Mouse (Mus musculus) kidney, adult 2 months (tissue): ENCODE measurements at regions not wholly inside any gene's neighbourhood (a gene's known extent, or its start where the extent isn't known, plus 50 kb on each side); places are given as distances from the start of the nearest gene placed in this dataset.
A peak's percentile ranks its signal among the peaks of the same experiment; 100 is the strongest.

Source experiments
- DNase-seq: peaks from one replicate; pipeline ENCODE4 v3.0.0; 2021
- H3K27ac ChIP-seq: fragments of 200-500 bp; 2 replicates; pipeline ENCODE4 v1.5.1; 2012; ENCODE audit warnings: low read depth, low read length, control low read depth, inconsistent platforms; ENCODE audit not compliant: insufficient read depth
- H3K27me3 ChIP-seq: fragments of 200-500 bp; replicated peaks from 2 replicates; pipeline ENCODE4 v1.6.1; 2012; ENCODE audit warnings: mild to moderate bottlenecking, moderate library complexity, low read length, inconsistent platforms; ENCODE audit not compliant: control insufficient read depth, insufficient read depth
- H3K36me3 ChIP-seq: fragments of 200-500 bp; 2 replicates; pipeline ENCODE4 v1.6.1; 2012; ENCODE audit warnings: mild to moderate bottlenecking, moderate library complexity, low read length, inconsistent platforms; ENCODE audit not compliant: control insufficient read depth, insufficient read depth
- H3K4me1 ChIP-seq: fragments of 200-500 bp; 2 replicates; pipeline ENCODE4 v1.6.1; 2011; ENCODE audit warnings: low read length; ENCODE audit not compliant: control insufficient read depth, insufficient read depth
- H3K4me3 ChIP-seq: fragments of 200-500 bp; 2 replicates; pipeline ENCODE4 v1.5.1; 2011; ENCODE audit warnings: mild to moderate bottlenecking, low read depth, low read length, control low read depth; ENCODE audit not compliant: insufficient read depth
- CTCF ChIP-seq: fragments of 200-500 bp; conservative IDR thresholded peaks from 2 replicates; pipeline ENCODE4 v1.5.1; 2011; ENCODE audit warnings: low read depth, mild to moderate bottlenecking, control low read depth, low read length, moderate library complexity, mixed read lengths; ENCODE audit not compliant: insufficient read depth, insufficient read length
- POLR2A ChIP-seq: fragments of 200-500 bp; IDR thresholded peaks from one replicate; pipeline ENCODE4 v1.6.1; 2011; ENCODE audit warnings: low read depth, low read length, control low read depth
- WGBS: fragments of 180-500 bp; shearing (Covaris S2); methylation state at CpG from one replicate; pipeline ENCODE4 v1.1.7; 2018; 5-methylcytosine and 5-hydroxymethylcytosine counted together

DNA sequence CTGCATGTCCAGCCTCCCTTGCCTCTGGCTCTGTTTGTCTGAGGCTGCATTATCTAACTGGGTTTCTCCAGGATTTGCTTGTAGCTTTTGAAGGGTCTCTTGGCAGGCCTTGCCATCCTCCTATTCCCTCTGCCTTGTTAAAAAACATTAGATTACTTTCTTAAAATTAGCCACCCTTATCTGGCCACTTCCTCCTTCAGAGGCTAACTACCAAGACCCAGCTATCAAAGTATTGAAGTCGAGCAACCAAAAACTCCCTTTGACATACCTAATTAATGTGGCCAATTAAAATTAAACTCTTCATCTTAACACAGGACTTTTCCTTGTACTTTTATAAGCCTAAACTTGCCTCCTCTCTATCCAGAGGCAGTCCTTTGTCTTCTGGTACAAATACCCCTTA lies 66.3 kb upstream of the Kif2a start:
- H3K36me3 ChIP-seq: no peaks in the 10 kb centered on the region
- H3K27me3 ChIP-seq: no peaks in the 10 kb centered on the region
- H3K4me1 ChIP-seq: no peaks in the 10 kb centered on the region
- DNase-seq: no peak
- no peak overlapping the region for H3K27ac ChIP-seq
- TF ChIP-seq POLR2A (no peak), CTCF (no peak)
- 29% methylated on average over 1 of the region's 1 CpGs for WGBS
- no peak overlapping the region for H3K4me3 ChIP-seq

DNA sequence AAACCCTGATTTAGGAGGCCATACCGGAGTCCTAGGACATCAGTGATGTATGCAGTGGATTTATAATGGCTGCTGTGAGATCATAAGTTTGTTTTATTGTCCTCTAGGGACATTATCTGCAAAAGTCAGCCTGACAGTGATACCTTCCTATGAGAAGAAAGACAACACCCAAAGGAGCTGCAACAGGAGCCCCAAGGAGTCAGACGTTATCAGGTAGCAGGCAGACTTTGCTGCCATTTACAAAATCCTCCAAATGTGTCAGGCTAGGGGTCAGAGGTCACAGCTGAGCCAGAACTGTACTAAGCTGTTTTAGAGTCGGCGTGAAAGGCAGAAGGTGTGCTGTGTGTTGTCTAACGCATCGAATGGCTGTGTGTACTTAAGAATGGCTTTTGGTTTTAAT lies 65.4 kb upstream of the Kif2a start:
- WGBS: 60% methylated on average over 6 of the region's 6 CpGs
- no peak overlapping the region for H3K27ac ChIP-seq
- H3K4me1 ChIP-seq: no peaks in the 10 kb centered on the region
- TF ChIP-seq POLR2A (no peak), CTCF (no peak)
- DNase-seq: no peak
- no peak overlapping the region for H3K4me3 ChIP-seq
- no peaks in the 10 kb centered on the region for H3K27me3 ChIP-seq
- H3K36me3 ChIP-seq: no peaks in the 10 kb centered on the region

DNA sequence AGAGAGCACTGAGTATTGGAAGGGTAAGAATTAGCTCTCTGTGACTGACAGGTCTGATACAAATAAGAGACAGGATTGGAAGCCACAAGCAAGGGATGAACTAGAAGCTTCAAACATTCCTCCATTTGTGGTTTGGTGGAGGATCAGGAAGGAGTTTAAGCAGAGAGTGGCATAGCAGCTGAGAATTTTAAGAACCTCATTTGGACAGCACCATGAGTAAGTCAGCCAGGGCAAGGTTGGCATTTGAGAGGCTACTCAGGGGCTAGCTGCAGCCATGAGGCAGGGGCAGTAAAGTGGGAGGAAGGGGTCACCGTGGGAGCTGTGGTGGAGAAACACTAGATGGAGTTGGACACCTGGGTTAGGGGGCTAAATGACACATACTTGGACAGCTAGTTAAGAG lies 56.2 kb upstream of the Kif2a start:
- H3K27me3 ChIP-seq: no peaks in the 10 kb centered on the region
- 41% methylated on average over 1 of the region's 1 CpGs for WGBS
- no peak for DNase-seq
- H3K36me3 ChIP-seq: no peaks in the 10 kb centered on the region
- no peak overlapping the region for H3K27ac ChIP-seq
- TF ChIP-seq POLR2A (no peak), CTCF (no peak)
- H3K4me1 ChIP-seq: 0 out of 2 replicates have a peak, but pooled peaks cover 2% of the 10 kb centered on the region
- no peak overlapping the region for H3K4me3 ChIP-seq

DNA sequence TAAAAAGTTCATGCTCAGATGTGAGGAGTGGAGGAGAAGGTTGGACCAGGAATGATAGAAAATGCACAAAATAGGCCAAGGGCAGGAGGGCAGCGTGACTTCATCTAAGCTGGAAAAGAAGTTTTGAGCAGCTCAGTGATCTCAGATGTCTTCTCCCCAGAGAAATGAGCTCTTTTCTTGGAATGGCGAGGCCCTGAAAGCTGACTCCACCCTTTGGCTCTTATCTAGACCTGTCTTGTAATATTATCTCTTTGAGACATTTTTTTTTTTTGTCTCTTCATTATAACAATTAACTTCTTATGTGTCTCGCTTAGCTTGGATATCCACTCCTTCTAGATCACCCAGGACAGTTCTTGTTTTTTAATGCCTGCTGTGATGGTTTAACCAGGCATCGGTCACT lies 53.0 kb upstream of the Kif2a start:
- H3K27me3 ChIP-seq: no peaks in the 10 kb centered on the region
- H3K4me1 ChIP-seq: 0 out of 2 replicates have a peak, but pooled peaks cover 2% of the 10 kb centered on the region
- DNase-seq: no peak
- no peaks in the 10 kb centered on the region for H3K36me3 ChIP-seq
- no peak overlapping the region for H3K4me3 ChIP-seq
- no peak overlapping the region for H3K27ac ChIP-seq
- TF ChIP-seq CTCF (no peak), POLR2A (no peak)
- 95% methylated on average over 4 of the region's 4 CpGs for WGBS

DNA sequence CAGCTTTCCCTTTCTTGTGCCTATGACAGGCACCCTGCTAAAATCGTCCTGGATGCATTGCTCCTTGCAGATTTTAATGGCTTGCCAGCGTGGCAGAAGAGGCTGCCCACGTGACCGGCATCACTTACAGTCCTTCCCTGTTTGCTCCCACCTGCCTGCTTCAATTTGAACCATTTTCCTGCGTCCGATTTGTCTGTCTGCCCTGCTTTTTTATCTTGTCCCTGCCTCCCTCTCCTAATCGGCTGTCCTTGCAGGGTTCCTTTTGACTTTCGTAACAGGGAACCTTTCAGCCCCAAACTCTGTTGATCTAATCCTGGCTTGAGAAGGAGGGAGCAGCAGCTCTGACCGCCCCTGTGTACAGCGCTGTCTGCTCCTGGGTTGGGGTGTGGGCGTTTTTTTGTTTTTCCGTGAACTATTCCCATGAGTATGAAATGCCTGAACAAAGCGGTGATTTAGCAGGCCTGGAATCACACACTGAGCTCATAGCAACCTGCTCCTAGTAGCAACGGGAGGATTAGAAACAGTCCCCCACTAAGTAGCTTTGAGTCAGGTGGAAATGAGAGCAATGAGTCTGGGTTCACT lies 51.2 kb upstream of the Kif2a start:
- Histone ChIP-seq H3K4me3 (peak overlapping the region; percentile 26; the same call in 1 of the 2 replicates), H3K27ac (no peak overlapping the region), H3K27me3 (no peaks in the 10 kb centered on the region), H3K36me3 (no peaks in the 10 kb centered on the region), H3K4me1 (0 out of 2 replicates have a peak, but pooled peaks cover 2% of the 10 kb centered on the region)
- DNase-seq: no peak
- WGBS: 12% methylated on average over 14 of the region's 14 CpGs
- TF ChIP-seq CTCF (no peak), POLR2A (no peak)

DNA sequence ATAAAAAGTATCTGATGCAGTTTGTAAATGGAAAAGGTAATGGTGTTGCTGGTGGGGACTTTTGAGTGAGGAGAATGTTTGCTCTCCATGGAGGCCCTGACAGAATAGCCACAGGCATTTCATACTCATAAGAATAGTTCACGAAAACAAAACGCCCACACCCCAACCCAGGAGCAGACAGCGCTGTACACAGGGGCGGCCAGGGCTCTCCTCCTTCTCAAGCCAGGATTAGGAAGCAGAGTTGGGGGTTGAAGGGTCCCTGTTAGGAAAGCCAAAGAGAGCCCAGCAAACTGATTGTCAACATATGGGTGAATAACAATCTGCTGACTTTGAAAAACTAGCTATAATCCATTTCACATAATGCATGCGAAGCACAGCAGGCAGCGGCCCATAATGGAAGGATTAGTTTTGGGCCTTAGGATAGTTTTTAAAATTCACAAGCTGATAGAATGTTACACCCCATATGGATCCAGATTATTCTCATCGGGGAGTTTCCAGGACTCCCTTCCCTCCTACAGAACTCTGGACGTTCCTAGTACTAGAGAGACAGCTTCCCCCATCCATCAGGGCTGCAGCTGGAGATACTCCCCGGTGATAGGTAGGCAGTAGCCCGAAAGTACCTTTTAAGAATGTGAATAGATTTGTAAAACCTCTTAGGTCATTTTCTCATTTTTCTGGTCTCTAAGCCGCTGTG lies 50.6 kb upstream of the Kif2a start:
- Histone ChIP-seq H3K4me3 (no peak overlapping the region), H3K27ac (no peak overlapping the region), H3K36me3 (no peaks in the 10 kb centered on the region), H3K4me1 (0 out of 2 replicates have a peak, but pooled peaks cover 2% of the 10 kb centered on the region), H3K27me3 (no peaks in the 10 kb centered on the region)
- WGBS: 52% methylated on average over 11 of the region's 11 CpGs
- no peak for DNase-seq
- TF ChIP-seq CTCF (no peak), POLR2A (no peak)
